Mouse (Mus musculus) forebrain, embryonic 15.5 days (tissue): ENCODE measurements around the gene Tmed8. TPM values are rescaled to one million over a fixed set of nuclear protein-coding genes. Genes with fewer than 3 reads are reported as not detected.

Experiments used
- ATAC-seq: fragments of 200-750 bp; cut with Nextera tagmentation; replicated peaks from 2 replicates; pipeline ENCODE4 v1.8.0; 2017; ENCODE audit warnings: mild to moderate bottlenecking, moderate TSS enrichment, moderate library complexity
- H3K27ac ChIP-seq: fragments of 300-500 bp; sonication (generic); replicated peaks from 2 replicates; pipeline ENCODE4 v1.5.1; 2015; ENCODE audit warnings: mild to moderate bottlenecking, inconsistent platforms
- H3K27me3 ChIP-seq: fragments of 300-500 bp; sonication (generic); 2 replicates; pipeline ENCODE4 v1.6.1; 2015; ENCODE audit warnings: inconsistent platforms
- H3K36me3 ChIP-seq: fragments of 300-500 bp; sonication (generic); 2 replicates; pipeline ENCODE4 v1.6.1; 2015; ENCODE audit warnings: mild to moderate bottlenecking, inconsistent platforms
- H3K4me1 ChIP-seq: fragments of 300-500 bp; sonication (generic); 2 replicates; pipeline ENCODE4 v1.6.1; 2015; ENCODE audit warnings: inconsistent platforms
- H3K4me2 ChIP-seq: fragments of 300-500 bp; sonication (generic); replicated peaks from 2 replicates; pipeline ENCODE4 v1.6.1; 2015; ENCODE audit warnings: mild to moderate bottlenecking, inconsistent platforms
- H3K4me3 ChIP-seq: fragments of 300-500 bp; sonication (generic); 2 replicates; pipeline ENCODE4 v1.5.1; 2015; ENCODE audit warnings: mild to moderate bottlenecking, inconsistent platforms
- H3K9ac ChIP-seq: fragments of 300-500 bp; sonication (generic); replicated peaks from 2 replicates; pipeline ENCODE4 v1.6.1; 2015; ENCODE audit warnings: mild to moderate bottlenecking, inconsistent platforms
- H3K9me3 ChIP-seq: fragments of 300-500 bp; sonication (generic); 2 replicates; pipeline ENCODE4 v1.6.1; 2016; ENCODE audit warnings: inconsistent platforms
- WGBS: fragments of 180-500 bp; shearing (Covaris S2); methylation state at CpG from one replicate; pipeline ENCODE4 v1.1.7; 2015; ENCODE audit warnings: mixed read lengths; 5-methylcytosine and 5-hydroxymethylcytosine counted together
- polyA plus RNA-seq: library from polyadenylated mRNA; unstranded; fragments of >200 nt; fragmentation: Nextera tagmentation; extraction: Ambion mirVana; gene quantifications from 2 replicates; pipeline ENCODE4 v1.2.1, GENCODE M21; 2015

The Tmed8 gene
- polyA plus RNA-seq, 1 experiment from 2014 or later, result 3.6 TPM

- Histone ChIP-seq H3K9me3 (no peaks in the 10 kb centered on the region), H3K4me1 (peaks cover 18% of the 10 kb centered on the region), H3K9ac (no peak overlapping the region), H3K36me3 (no peaks in the 10 kb centered on the region), H3K27me3 (no peaks in the 10 kb centered on the region), H3K4me3 (no peak overlapping the region), H3K4me2 (no peak overlapping the region), H3K27ac (no peak overlapping the region)
- 77% methylated on average over 5 of the region's 5 CpGs for WGBS
- no peak for ATAC-seq
Observed at GRCm38 (mm10) chr12:87201694-87202093, 1.4 kb upstream of the Tmed8 start.

- Histone ChIP-seq H3K9ac (peak within 1 kb of the TSS; percentile 88), H3K4me3 (peak within 1 kb of the TSS; percentile 81), H3K27me3 (no peaks in the 10 kb centered on the region), H3K4me2 (peak within 1 kb of the TSS; percentile 69), H3K36me3 (no peaks in the 10 kb centered on the region), H3K4me1 (peaks cover 18% of the 10 kb centered on the region), H3K27ac (peak within 1 kb of the TSS; percentile 95), H3K9me3 (no peaks in the 10 kb centered on the region)
- peak; percentile 59 for ATAC-seq
- WGBS, result under 1% methylated on average over 38 of the region's 38 CpGs
Observed at GRCm38 (mm10) chr12:87199206-87199972, 865 bp downstream of the Tmed8 start, which contains the start of gene Samd15. Gene Samd15, plus strand, starts transcription at chr12:87199723.

GRCm38 (mm10) chr12:87198792-87199191, 1.5 kb downstream of the Tmed8 start:
- H3K27me3 ChIP-seq, result no peaks in the 10 kb centered on the region
- peak overlapping the region; percentile 88; the same call in 1 of the 2 replicates for H3K9ac ChIP-seq
- no peak for ATAC-seq
- H3K27ac ChIP-seq, result no peak overlapping the region
- H3K4me1 ChIP-seq, result peaks cover 18% of the 10 kb centered on the region
- 51% methylated on average over 6 of the region's 6 CpGs for WGBS
- no peaks in the 10 kb centered on the region for H3K9me3 ChIP-seq
- H3K36me3 ChIP-seq, result no peaks in the 10 kb centered on the region
- peak overlapping the region; percentile 81 for H3K4me3 ChIP-seq
- peak overlapping the region; percentile 69 for H3K4me2 ChIP-seq

GRCm38 (mm10) chr12:87196310-87196709, 3.9 kb downstream of the Tmed8 start:
- Histone ChIP-seq H3K4me3 (no peak overlapping the region), H3K4me1 (peaks cover 18% of the 10 kb centered on the region), H3K27ac (no peak overlapping the region), H3K27me3 (no peaks in the 10 kb centered on the region), H3K36me3 (no peaks in the 10 kb centered on the region), H3K9ac (no peak overlapping the region), H3K9me3 (no peaks in the 10 kb centered on the region), H3K4me2 (no peak overlapping the region)
- no peak for ATAC-seq

GRCm38 (mm10) chr12:87195069-87195468, 5.2 kb downstream of the Tmed8 start:
- H3K4me2 ChIP-seq, result no peak overlapping the region
- no peaks in the 10 kb centered on the region for H3K36me3 ChIP-seq
- no peaks in the 10 kb centered on the region for H3K27me3 ChIP-seq
- H3K4me3 ChIP-seq, result no peak overlapping the region
- no peaks in the 10 kb centered on the region for H3K9me3 ChIP-seq
- peaks cover 15% of the 10 kb centered on the region for H3K4me1 ChIP-seq
- no peak for ATAC-seq
- no peak overlapping the region for H3K27ac ChIP-seq
- no peak overlapping the region for H3K9ac ChIP-seq
- WGBS, result 93% methylated on average over 1 of the region's 1 CpGs

GRCm38 (mm10) chr12:87193008-87193407, 7.2 kb downstream of the Tmed8 start:
- WGBS, result 94% methylated on average over 3 of the region's 3 CpGs
- no peak for ATAC-seq

GRCm38 (mm10) chr12:87177631-87178030, 22.6 kb downstream of the Tmed8 start:
- H3K9ac ChIP-seq, result no peak overlapping the region
- H3K27ac ChIP-seq, result no peak overlapping the region
- H3K9me3 ChIP-seq, result no peaks in the 10 kb centered on the region
- no peak overlapping the region for H3K4me2 ChIP-seq
- peaks cover 7% of the 10 kb centered on the region; the same call in 1 of the 2 replicates for H3K36me3 ChIP-seq
- H3K27me3 ChIP-seq, result no peaks in the 10 kb centered on the region
- H3K4me3 ChIP-seq, result no peak overlapping the region
- H3K4me1 ChIP-seq, result no peaks in the 10 kb centered on the region
- ATAC-seq, result no peak
- 98% methylated on average over 4 of the region's 4 CpGs for WGBS

More at GRCm38 (mm10) chr12:87193008-87193407, 7.2 kb downstream of the Tmed8 start:
- Histone ChIP-seq H3K4me2 (no peak overlapping the region), H3K9ac (no peak overlapping the region), H3K4me3 (no peak overlapping the region), H3K36me3 (no peaks in the 10 kb centered on the region), H3K27me3 (no peaks in the 10 kb centered on the region), H3K27ac (no peak overlapping the region), H3K9me3 (no peaks in the 10 kb centered on the region), H3K4me1 (peaks cover 2% of the 10 kb centered on the region; the same call in 1 of the 2 replicates)

GRCm38 (mm10) chr12:87175194-87175946, 24.9 kb downstream of the Tmed8 start:
- H3K4me3 ChIP-seq, result no peak overlapping the region
- H3K27me3 ChIP-seq, result no peaks in the 10 kb centered on the region
- H3K9me3 ChIP-seq, result no peaks in the 10 kb centered on the region
- WGBS, result 77% methylated on average over 4 of the region's 4 CpGs
- no peak overlapping the region for H3K9ac ChIP-seq
- peaks cover 28% of the 10 kb centered on the region for H3K36me3 ChIP-seq
- H3K4me2 ChIP-seq, result no peak overlapping the region
- no peaks in the 10 kb centered on the region for H3K4me1 ChIP-seq
- H3K27ac ChIP-seq, result no peak overlapping the region
- ATAC-seq, result no peak

- Histone ChIP-seq H3K4me3 (no peak overlapping the region), H3K4me2 (no peak overlapping the region), H3K4me1 (no peaks in the 10 kb centered on the region), H3K27me3 (no peaks in the 10 kb centered on the region), H3K36me3 (no peaks in the 10 kb centered on the region), H3K27ac (no peak overlapping the region), H3K9ac (no peak overlapping the region), H3K9me3 (no peaks in the 10 kb centered on the region)
- ATAC-seq, result no peak
- 86% methylated on average over 5 of the region's 5 CpGs for WGBS
Observed at GRCm38 (mm10) chr12:87160815-87161214, 39.4 kb downstream of the Tmed8 start.

GRCm38 (mm10) chr12:87160310-87160709, 39.9 kb downstream of the Tmed8 start:
- H3K9ac ChIP-seq, result no peak overlapping the region
- H3K4me1 ChIP-seq, result no peaks in the 10 kb centered on the region
- 86% methylated on average over 1 of the region's 1 CpGs for WGBS
- H3K36me3 ChIP-seq, result peaks cover 3% of the 10 kb centered on the region; the same call in 1 of the 2 replicates
- H3K4me2 ChIP-seq, result no peak overlapping the region
- ATAC-seq, result no peak
- no peak overlapping the region for H3K27ac ChIP-seq
- no peak overlapping the region for H3K4me3 ChIP-seq
- H3K9me3 ChIP-seq, result no peaks in the 10 kb centered on the region
- no peaks in the 10 kb centered on the region for H3K27me3 ChIP-seq

- ATAC-seq, result no peak
- Histone ChIP-seq H3K4me2 (no peak overlapping the region), H3K27me3 (no peaks in the 10 kb centered on the region), H3K36me3 (peaks cover 4% of the 10 kb centered on the region; the same call in 1 of the 2 replicates), H3K4me1 (no peaks in the 10 kb centered on the region), H3K9me3 (no peaks in the 10 kb centered on the region), H3K27ac (no peak overlapping the region), H3K4me3 (no peak overlapping the region), H3K9ac (no peak overlapping the region)
- 84% methylated on average over 7 of the region's 7 CpGs for WGBS
Observed at GRCm38 (mm10) chr12:87158099-87158498, 42.2 kb downstream of the Tmed8 start.

- H3K4me3 ChIP-seq, result no peak overlapping the region
- ATAC-seq, result no peak
- no peaks in the 10 kb centered on the region for H3K9me3 ChIP-seq
- WGBS, result 66% methylated on average over 4 of the region's 4 CpGs
- no peak overlapping the region for H3K4me2 ChIP-seq
- H3K4me1 ChIP-seq, result no peaks in the 10 kb centered on the region
- no peak overlapping the region for H3K9ac ChIP-seq
- H3K27ac ChIP-seq, result no peak overlapping the region
- H3K27me3 ChIP-seq, result no peaks in the 10 kb centered on the region
- peaks cover 4% of the 10 kb centered on the region; the same call in 1 of the 2 replicates for H3K36me3 ChIP-seq
Observed at GRCm38 (mm10) chr12:87157361-87157760, 42.9 kb downstream of the Tmed8 start.
